Mouse (Mus musculus) R1 (cell line): ENCODE measurements around the gene Prm3.

ENCODE experiments used
- DNase-seq: peaks from one replicate; pipeline ENCODE4 v3.0.0-alpha.2; 2018; ENCODE audit warnings: low read depth, low spot score

Prm3 gene

DNA sequence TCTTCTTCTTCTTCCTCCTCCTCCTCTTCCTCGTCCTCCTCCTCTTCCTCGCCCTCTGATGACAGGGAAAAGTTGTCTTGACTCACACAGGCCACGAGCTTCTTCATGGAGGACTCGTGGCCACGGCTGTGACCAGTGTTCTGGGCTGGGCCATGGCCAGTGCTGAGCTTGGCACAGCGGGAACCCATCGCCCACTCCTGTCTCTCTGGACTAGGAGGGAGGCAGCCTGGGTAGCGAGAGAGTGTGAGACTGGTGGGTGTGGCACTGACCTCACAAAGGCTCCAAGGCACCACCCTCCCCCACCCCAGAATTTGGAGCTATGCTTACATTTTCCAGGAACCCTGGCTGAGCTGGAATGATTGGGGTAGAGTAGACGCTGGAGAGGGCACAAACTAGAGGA is at the start of gene Prm3:
Prm3 (minus strand) TSS at position 213 of the 400 bp plus-strand sequence.
- DNase-seq, result no peak

DNA sequence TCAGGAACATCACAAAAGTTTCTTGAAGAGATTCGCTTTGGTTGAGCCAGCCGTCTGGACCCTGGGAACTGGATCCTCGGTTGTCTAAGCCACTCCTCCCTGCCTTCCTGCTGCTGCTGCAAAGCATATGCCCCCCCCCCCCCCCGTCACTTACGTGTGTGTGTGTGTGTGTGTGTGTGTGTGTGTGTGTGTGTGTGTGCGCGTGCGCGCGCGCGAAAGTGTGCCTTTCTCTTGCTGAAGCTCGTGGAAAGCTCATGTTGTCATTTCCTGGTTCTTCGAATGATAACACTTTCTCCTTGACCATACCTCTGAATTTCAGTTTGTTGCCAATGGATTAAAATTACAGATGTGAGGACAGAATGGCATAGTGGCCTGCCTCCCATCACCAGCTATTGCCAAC is 49.3 kb upstream of the Prm3 start:
- DNase-seq, result no peak

DNA sequence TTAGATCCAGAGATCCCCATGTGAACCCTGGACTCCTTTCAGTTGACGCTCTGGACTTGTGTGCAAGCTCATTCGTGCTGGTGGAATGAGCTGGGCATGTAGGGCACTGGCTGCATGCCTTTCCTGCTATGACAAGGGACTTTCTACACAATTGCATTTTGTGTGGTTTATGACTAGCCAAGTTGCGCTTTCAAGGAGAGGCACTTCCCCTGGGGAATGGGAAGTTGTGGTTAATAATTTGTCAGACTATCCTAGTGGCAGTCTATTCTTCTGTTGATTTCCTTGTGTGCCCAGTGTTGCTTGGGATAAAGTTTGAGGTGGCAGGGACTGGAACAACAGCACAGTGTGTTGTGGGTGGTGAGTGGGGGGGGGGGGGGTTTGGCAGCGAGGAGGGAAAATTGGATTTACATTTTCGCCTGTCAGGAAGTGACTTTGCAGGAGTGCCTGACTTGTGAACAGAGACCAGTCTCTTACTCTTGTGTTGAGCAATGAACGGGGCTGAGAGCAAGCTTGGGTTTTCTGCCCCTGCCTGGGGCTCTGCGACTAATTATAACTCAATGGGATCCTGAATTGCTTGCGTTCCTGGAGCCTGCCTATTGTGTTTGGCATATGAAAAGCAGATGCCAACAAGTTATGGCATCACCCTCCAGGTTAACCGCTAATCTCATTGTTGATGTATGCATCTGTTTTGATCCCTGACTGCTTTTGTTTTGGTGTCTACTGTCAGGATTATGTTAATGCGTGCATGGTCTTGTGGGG is 48.0 kb upstream of the Prm3 start:
- peak; percentile 27 for DNase-seq

DNA sequence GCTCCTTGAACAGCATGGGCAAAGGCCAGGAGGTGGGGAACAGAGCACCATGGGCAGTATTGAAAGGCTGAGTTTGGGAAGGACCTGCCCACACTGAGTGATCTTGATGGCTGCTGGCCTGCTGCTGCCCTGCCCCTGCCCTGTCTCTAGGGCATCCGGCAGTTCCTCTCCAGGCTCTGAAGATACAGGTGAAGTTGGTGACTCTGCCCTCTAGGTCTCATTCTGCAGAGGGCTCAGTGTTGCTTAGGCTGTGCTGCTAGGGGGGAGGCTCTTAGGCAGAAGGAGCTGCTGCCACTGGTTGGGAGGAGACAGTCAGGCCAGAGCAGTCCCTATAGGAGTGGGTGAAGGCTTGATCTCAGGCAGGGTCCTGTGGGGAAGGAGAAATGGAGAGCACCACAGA is 47.2 kb upstream of the Prm3 start:
- no peak for DNase-seq

DNA sequence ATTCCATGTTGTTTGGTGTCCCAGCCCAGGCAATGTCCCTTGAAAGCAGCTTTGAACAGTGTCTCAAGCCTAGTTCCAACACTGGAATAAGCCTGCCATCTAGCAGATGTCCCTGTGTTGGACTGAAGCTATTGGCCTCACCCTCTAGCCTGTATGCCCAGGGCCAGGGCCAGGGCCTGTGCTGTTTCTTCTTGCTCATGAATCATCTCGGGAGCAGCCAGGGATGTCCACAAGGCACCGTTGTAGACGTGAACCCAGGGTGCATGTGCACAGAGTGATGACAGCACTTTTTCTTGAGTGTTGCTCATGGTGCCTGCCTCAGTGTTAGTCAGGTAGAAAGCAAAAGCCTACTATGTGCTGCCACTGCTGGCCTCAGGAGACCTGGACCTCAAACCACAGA is 46.5 kb upstream of the Prm3 start:
- DNase-seq, result no peak

DNA sequence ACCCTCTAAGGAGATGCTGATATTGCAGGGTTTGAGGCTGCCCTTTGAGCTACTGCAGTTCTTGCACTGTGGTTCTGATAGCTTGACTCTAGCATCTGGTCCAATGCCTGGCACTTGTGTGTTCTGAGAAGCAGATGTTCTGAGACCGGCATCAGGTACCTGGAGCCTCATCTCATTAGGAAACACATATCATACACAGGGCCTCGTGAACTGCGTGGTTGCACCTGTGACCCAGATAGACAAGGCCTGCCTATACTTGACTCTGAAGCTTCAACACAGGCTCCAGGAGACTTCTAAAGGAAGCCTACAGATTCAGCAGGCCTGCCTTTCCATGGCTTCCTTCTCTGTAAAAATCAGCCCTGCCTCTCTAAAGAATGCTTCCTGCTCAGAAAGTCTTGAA is 45.7 kb upstream of the Prm3 start:
- DNase-seq, result no peak

DNA sequence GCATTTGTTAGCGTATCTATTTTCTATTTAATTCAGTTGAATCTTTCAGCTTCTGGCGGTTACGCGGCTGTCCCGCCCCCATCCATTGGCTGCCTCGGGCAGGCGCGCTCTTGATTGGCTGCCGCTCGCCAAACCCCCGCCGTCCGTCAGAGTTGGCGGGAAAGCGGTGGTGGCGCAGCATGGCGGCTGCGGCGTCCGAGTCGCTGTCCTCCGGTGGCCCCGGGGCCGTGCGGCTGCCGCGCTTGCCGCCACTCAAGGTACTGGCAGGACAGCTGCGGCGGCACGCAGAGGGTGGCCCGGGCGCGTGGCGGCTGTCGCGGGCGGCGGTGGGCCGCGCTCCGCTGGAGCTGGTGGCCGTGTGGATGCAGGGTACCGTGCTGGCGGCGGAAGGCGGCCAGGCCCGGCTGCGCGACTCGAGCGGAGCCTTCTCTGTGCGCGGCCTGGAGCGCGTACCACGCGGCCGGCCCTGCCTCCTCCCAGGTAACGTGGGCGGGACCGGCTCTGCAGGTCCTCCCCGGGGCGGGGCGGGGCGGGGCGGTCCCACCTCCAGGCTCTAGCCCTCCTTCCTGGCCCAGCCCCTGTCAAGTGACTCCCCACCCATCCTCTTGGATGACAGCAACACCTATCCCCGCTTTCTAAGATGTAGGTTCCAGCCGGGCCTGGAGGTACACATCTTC is 44.3 kb upstream of the Prm3 start, which contains the start of gene Rmi2:
Rmi2 (plus strand) TSS at position 149 of the 677 bp plus-strand sequence.
- DNase-seq, result peak; percentile 88

DNA sequence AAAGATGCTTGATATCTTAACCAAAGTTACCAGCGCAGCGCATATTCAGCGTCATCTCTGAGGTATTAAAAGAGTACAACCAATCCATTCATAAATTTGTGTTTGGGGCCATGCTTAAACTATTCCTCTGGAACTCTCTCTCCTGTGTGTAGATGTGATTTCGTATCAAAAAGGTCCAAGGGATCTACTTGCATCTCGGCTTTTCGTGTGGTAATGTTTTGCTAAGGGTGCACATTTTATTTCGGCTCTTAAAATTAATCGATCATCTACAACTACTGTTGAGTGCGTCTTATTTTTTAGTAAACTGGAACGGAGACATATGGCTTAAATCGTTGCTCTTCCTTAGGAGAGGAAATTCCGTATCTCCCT is 43.8 kb upstream of the Prm3 start:
- no peak for DNase-seq

DNA sequence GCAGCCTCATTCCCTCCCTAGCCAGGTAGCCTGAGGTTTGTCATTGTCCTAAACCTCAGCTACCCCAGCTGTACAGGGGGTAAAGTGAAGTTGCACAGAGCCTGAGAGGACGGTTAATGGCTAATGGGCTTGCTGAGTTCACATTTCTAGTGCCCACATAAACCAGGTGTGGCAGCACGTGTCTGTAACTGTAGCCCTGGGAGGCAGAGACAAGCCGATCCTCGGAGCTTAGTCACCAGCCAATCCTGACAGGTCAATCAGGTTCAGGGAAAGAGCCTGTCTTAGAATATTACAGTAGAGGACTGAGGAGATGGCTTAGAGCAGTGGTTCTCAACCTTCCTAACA is 37.7 kb upstream of the Prm3 start:
- no peak for DNase-seq

DNA sequence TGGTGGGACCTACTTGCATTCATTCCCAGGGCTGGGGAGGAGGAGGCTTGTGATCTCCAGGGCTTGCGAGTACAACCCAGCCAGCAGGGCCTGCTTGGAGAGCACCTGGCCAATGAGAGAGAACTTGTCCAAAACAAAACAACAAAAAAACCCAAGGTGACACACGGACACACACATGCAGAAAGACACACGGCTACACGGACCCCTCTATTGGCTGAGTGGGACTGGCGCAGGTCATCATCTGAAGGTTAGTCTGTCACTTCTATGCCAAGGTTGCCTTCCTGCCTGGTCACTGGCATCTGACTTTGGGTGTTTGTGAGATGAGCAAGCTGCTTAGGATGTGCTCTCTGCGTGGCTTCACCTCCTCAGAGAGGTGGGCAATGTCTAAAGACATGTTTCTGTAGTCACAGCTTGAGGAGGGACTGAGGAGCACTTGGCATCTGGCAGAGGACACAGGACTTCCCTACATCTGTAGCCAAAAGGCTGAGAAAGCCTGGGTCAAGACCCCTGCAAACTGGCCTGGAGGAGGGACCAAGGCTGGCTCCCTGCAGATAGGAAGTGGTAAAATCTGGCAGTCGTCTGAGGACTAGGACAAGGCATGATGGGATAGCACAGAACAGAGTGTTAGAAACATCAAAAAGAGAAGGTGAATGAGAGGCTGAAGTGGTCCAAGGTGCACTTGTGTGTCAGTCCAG is 37.2 kb upstream of the Prm3 start:
- no peak for DNase-seq

DNA sequence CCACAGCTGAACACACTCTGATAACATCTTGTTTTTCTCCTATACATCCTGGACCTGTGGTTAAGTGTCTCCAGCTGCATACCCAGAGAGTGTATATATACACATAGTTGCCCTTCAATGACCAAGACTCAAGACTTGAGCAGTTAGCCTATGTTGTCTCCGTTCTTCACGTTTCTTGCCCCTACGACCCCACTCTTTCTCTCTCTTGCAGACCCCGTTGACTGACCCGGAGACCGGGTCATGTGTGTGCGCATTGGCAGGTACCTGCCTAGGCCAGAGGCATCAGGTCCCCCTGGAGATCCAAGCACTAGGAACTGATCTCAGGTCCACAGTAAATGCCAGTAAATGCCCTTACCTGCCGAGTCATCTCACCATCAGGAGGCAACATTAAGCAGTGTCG is 36.6 kb upstream of the Prm3 start:
- no peak for DNase-seq

DNA sequence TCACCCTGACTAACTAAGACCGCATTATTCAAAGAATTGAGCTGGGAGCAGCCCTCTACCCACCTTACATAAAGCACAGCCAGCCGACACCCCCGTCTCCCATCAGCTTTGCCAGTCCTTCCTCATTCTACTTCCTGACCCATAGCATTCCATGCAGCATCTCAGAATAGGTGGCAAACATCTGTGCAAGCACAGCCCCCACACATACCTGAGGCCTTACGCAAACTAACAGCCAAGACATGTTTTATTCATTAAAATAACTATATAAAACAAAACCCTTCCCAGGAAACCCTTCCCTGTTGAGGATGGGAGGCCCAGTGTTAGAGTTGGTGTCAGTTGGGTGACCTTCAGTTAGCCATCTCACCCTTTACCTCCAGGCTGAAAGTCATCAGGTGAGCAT is 35.1 kb upstream of the Prm3 start:
- DNase-seq, result no peak

DNA sequence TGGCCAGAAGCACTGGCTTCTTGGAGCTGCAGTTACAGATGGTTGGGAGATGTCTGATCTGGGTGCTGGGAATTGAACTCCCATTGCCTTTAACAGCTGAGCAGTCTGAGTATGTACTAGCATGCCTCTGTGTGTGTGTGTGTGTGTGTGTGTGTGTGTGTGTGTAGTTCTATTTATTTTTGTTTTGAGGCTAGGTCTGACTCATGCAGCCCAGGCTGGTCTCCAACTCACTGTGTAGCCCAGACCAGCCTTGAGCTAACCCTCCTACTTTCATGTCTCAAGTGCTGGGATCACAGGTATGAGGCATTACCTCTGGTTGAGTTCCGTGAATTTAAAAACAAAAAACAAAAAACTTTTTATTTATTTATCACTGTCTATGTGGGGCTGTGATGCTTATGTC is 33.8 kb upstream of the Prm3 start:
- DNase-seq, result no peak

DNA sequence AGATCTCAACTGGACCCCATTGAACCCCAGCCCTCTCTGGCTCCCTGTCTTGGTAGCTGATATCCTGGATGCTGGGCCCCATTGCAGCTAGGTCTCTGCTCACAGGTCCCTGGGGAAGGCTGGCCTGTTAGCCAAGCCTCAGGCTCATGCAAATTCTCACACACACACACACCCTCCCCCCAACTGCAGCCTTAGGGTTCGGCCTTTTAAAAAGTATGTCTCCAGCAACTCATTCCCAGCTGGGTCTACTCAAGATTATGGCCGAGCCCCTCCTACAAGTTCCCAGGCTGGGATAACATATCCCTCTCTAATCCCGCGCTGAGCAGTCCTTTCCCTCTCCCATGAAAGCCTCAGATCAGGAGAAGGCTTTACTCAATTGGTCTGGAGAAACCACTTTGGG is 30.7 kb upstream of the Prm3 start:
- DNase-seq, result no peak

DNA sequence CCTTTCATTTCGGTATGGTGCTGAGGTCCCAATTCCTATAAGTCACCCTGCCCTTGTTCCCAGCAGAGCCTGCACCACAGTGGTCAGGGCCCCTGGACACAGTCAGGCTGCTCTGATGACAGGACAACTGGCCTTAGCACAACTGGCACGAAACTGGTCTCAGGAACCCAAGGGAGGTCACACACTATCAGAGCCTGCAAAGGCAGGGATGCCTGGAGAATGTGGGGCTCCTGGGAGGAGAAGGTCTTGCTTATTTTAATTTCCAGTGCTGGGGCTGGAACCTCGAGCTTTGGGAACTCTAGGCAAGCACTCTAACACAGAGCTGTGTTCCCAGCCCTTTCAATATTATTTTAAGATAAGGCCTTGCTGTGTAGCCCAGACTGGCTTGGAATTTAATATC is 29.3 kb upstream of the Prm3 start:
- no peak for DNase-seq

DNA sequence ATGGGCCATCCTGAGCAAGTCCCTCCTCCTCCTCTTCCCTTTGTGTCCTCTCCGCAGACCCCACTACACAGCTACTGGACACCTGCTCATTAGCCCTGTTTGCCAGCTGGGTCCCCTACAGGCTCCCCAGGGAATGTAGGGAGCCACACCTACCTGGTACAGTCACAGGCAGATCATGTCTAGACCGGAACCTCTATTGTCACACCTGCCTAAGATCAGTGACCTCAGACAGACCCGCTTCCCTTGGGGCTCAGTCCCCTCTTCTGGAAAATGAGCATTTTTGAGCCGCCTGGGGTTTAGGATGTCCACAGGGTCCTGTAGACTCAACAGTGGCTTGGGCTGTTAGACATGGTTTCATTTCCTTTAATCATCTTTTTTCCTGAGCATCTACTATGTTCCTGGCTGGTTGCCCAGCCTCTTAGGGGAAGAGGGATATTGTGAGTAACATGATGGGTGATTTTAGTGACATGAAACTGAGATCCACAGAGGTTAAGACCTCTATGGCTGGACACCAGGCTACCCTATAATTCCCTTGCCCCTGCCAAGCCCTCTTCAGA is 27.9 kb upstream of the Prm3 start:
- DNase-seq, result no peak

DNA sequence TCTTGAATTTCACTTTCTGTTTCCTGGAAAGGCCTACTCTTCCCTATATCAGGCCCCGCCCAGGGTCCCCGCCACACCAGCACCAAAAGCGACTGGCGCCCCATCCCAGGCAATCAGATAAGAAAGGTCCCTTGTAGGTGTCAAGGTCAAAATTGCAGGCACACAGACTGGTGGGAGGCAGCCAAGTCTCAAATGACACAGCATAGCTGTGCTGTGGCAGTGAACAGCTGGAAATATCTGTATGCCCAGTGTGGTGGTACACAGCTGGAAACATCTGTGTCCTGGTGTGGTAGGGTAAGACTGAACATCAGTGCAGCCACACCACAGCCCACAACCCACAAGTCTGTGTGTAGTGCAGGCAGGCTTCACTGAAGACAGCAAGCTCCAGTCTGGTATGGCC is 24.1 kb upstream of the Prm3 start:
- DNase-seq, result no peak

DNA sequence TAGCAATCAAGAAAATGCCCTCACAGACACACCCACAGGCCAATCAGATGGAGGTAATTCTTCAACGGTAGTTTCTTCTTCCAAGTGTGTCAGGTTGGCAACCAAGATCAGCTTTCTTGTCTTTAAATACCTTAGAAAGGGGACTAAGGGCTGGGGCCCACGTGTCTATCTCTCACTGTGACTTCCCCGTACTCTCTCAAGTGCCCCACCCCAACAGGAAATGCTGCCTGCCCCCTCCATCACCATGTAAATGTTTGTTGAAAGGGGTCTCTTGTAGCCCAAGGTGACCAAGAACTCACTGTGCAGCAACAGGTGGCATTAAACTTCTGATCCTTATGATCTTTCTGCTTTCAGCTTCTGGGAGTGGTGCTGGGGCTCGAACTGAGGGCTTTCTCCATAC is 23.0 kb upstream of the Prm3 start:
- DNase-seq, result no peak

DNA sequence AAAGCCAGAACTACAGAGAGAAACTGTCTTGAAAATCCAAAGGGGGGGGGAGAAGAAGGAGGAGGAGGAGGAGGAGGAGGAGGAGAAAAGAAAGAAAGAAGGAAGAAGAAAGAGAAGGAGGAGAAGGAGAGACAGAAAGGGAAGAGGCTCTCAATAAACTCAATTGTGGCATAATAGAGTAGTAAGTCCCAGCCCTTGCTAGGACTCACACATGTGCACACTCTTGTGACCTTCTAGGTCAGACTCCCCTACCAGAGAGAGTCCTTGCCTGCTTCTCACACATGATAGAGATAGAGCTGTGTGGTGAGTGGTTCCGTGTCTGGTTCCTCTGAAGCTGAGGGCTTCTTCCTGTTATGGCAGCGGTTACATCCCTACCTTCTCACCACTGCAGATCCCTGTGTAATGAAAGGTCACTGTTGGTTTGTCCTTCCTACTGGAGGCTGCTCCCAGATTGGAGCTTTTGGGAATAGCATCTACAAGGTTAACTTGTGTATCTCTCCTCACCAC is 22.2 kb upstream of the Prm3 start, which contains the start of gene Gm11172:
Gm11172 (plus strand) TSS at position 51 of the 507 bp plus-strand sequence.
- DNase-seq, result no peak

DNA sequence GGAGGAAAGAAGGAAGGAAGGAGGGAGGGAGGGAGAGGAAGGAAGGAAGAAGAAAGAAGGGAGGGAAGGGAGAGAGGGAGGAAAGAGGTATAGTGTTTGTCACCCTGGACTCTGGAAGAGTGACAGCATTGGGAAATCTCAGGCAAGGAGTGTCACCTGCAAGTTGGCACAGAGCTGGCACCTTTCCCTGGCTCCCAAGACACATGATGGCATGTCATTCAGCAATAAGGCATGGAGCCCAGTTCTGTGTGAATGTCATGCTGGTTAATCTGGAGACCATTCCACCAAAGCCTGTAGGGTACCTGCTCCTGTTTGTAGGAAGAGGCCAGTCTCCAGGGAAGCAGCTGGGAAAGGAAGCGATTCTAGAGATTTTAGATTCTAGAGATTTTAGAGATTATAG is 19.7 kb upstream of the Prm3 start:
- DNase-seq, result no peak

DNA sequence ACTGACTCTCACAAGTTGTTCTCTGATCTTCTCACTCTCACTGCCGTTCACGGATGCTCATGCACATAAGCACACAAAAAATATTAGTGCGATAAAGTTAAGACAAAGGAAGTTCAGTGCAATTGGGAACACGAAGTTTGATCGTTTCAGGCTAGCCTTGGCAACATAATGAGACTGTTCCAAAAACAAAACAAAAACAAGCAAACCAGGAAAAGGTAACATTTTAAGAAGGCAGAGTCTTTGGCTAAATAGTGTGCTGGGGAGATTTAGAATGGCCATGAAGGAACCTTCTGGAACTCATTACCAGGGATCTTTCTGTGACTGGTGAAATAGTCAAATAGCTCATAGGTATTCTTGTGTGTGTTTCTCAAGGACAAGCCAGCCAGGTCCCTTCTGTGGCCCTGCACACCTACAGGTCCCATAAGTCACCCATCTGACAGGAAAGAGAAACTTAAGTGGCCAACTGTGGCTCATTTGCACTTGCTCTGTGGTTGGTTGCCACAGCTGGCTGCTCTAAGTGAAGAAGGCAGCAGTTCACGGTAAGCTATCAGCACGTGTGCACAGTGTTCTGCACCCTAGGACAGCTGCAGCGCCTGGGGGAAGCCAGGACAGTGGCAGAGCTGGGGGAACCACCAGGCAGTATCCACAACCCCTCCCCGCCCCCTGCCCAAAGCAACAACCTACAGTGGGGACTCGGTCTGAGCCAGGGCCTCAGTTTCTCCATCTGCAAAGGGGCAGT is 15.2 kb upstream of the Prm3 start, which contains the start of gene Prm1:
Prm1 (minus strand) TSS at position 51 of the 739 bp plus-strand sequence.
- DNase-seq, result no peak

DNA sequence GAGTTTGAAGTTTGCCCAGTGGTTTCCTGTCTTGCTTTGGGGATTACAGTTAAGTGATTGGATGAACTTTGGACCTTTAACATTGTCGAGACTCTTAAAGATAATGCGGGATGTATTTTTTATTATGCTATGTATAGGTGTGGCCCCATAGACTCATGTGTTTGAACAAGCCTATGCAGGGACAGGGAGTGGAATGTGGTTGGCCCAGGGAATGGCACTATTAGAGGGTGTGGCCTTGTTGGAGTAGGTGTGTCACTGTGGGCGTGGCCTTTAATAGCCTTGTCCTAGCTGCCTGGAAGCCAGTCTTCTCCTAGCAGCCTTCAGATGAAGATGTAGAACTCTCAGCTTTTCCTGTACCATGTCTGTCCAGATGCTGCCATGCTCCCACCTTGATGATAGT is 11.7 kb upstream of the Prm3 start:
- DNase-seq, result peak; percentile 67
